Mouse (Mus musculus): ENCODE measurements at regions not wholly inside any gene's neighbourhood (a gene's known extent, or its start where the extent isn't known, plus 50 kb on each side); places are given as distances from the start of the nearest gene placed in this dataset.

- Histone ChIP-seq H3K4me1 (no peaks in the 10 kb centered on the region), H3K4me2 (replicated peaks) (no peak overlapping the region), H3K9ac (no peak overlapping the region), H3K9me3 (replicated peaks) (no peaks in the 10 kb centered on the region), H3K27me3 (no peaks in the 10 kb centered on the region), H3K36me3 (no peaks in the 10 kb centered on the region), H3K27ac (replicated peaks) (no peak overlapping the region), H3K4me3 (replicated peaks) (no peak overlapping the region)
- no peak for ATAC-seq (ENCODE audit: insufficient number of reproducible peaks, low FRiP score, low TSS enrichment, low read depth)
- WGBS = 62% methylated on average over 6 of the region's 6 CpGs
Observed at GRCm38 (mm10) chr13:115226824-115227223, 125.1 kb upstream of the Itga1 start.

- no peaks in the 10 kb centered on the region for H3K4me1 ChIP-seq
- no peak overlapping the region for H3K9ac ChIP-seq
- WGBS = 65% methylated on average over 2 of the region's 2 CpGs
- no peak overlapping the region for H3K4me2 ChIP-seq (replicated peaks)
- H3K36me3 ChIP-seq = no peaks in the 10 kb centered on the region
- no peak overlapping the region for H3K4me3 ChIP-seq (replicated peaks)
- ATAC-seq (ENCODE audit: insufficient number of reproducible peaks, low FRiP score, low TSS enrichment, low read depth) = no peak
- no peaks in the 10 kb centered on the region for H3K9me3 ChIP-seq (replicated peaks)
- H3K27me3 ChIP-seq = no peaks in the 10 kb centered on the region
- no peak overlapping the region for H3K27ac ChIP-seq (replicated peaks)
Observed at GRCm38 (mm10) chr13:115219701-115220100, 117.9 kb upstream of the Itga1 start.

GRCm38 (mm10) chr13:115211285-115211684 lies 109.5 kb upstream of the Itga1 start:
- no peaks in the 10 kb centered on the region for H3K36me3 ChIP-seq
- 68% methylated on average over 3 of the region's 3 CpGs for whole genome bisulfite sequencing
- no peak overlapping the region for H3K9ac ChIP-seq
- H3K4me2 ChIP-seq (replicated peaks) = no peak overlapping the region
- no peak overlapping the region for H3K27ac ChIP-seq (replicated peaks)
- H3K4me3 ChIP-seq (replicated peaks) = no peak overlapping the region
- no peaks in the 10 kb centered on the region for H3K27me3 ChIP-seq
- H3K9me3 ChIP-seq (replicated peaks) = no peaks in the 10 kb centered on the region
- no peak for ATAC-seq (ENCODE audit: insufficient number of reproducible peaks, low FRiP score, low TSS enrichment, low read depth)
- no peaks in the 10 kb centered on the region for H3K4me1 ChIP-seq

- H3K27ac ChIP-seq (replicated peaks) = no peak overlapping the region
- H3K4me1 ChIP-seq = no peaks in the 10 kb centered on the region
- H3K4me2 ChIP-seq (replicated peaks) = no peak overlapping the region
- H3K9ac ChIP-seq = no peak overlapping the region
- no peak overlapping the region for H3K4me3 ChIP-seq (replicated peaks)
- H3K9me3 ChIP-seq (replicated peaks) = no peaks in the 10 kb centered on the region
- WGBS = 73% methylated on average over 10 of the region's 10 CpGs
- ATAC-seq (ENCODE audit: insufficient number of reproducible peaks, low FRiP score, low TSS enrichment, low read depth) = no peak
- no peaks in the 10 kb centered on the region for H3K27me3 ChIP-seq
- H3K36me3 ChIP-seq = no peaks in the 10 kb centered on the region
Observed at GRCm38 (mm10) chr13:115210643-115211208, 109.0 kb upstream of the Itga1 start.

- Histone ChIP-seq H3K27me3 (no peaks in the 10 kb centered on the region), H3K4me2 (replicated peaks) (no peak overlapping the region), H3K4me3 (replicated peaks) (no peak overlapping the region), H3K9me3 (replicated peaks) (no peaks in the 10 kb centered on the region), H3K9ac (no peak overlapping the region), H3K36me3 (no peaks in the 10 kb centered on the region), H3K4me1 (no peaks in the 10 kb centered on the region), H3K27ac (replicated peaks) (no peak overlapping the region)
- 90% methylated on average over 3 of the region's 3 CpGs for WGBS
- no peak for ATAC-seq (ENCODE audit: insufficient number of reproducible peaks, low FRiP score, low TSS enrichment, low read depth)
Observed at GRCm38 (mm10) chr13:115209402-115210192, 107.8 kb upstream of the Itga1 start.

GRCm38 (mm10) chr13:115206723-115207122 lies 105.0 kb upstream of the Itga1 start:
- Histone ChIP-seq H3K36me3 (no peaks in the 10 kb centered on the region), H3K27me3 (no peaks in the 10 kb centered on the region), H3K9me3 (replicated peaks) (no peaks in the 10 kb centered on the region), H3K9ac (no peak overlapping the region), H3K4me2 (replicated peaks) (no peak overlapping the region), H3K4me1 (no peaks in the 10 kb centered on the region), H3K27ac (replicated peaks) (no peak overlapping the region), H3K4me3 (replicated peaks) (no peak overlapping the region)
- 65% methylated on average over 7 of the region's 7 CpGs for WGBS
- ATAC-seq (ENCODE audit: insufficient number of reproducible peaks, low FRiP score, low TSS enrichment, low read depth) = no peak

GRCm38 (mm10) chr13:115199166-115199565 lies 97.4 kb upstream of the Itga1 start:
- no peak overlapping the region for H3K9ac ChIP-seq
- H3K4me3 ChIP-seq (replicated peaks) = no peak overlapping the region
- no peaks in the 10 kb centered on the region for H3K36me3 ChIP-seq
- H3K9me3 ChIP-seq (replicated peaks) = no peaks in the 10 kb centered on the region
- no peak overlapping the region for H3K4me2 ChIP-seq (replicated peaks)
- 33% methylated on average over 3 of the region's 3 CpGs for WGBS
- no peaks in the 10 kb centered on the region for H3K4me1 ChIP-seq
- ATAC-seq (ENCODE audit: insufficient number of reproducible peaks, low FRiP score, low TSS enrichment, low read depth) = no peak
- H3K27ac ChIP-seq (replicated peaks) = no peak overlapping the region
- no peaks in the 10 kb centered on the region for H3K27me3 ChIP-seq

GRCm38 (mm10) chr13:115188066-115188465 lies 86.3 kb upstream of the Itga1 start:
- no peaks in the 10 kb centered on the region for H3K27me3 ChIP-seq
- H3K4me2 ChIP-seq (replicated peaks) = no peak overlapping the region
- 52% methylated on average over 2 of the region's 2 CpGs for WGBS
- H3K9me3 ChIP-seq (replicated peaks) = no peaks in the 10 kb centered on the region
- H3K9ac ChIP-seq = no peak overlapping the region
- no peak overlapping the region for H3K27ac ChIP-seq (replicated peaks)
- no peaks in the 10 kb centered on the region for H3K36me3 ChIP-seq
- ATAC-seq (ENCODE audit: insufficient number of reproducible peaks, low FRiP score, low TSS enrichment, low read depth) = no peak
- no peaks in the 10 kb centered on the region for H3K4me1 ChIP-seq
- no peak overlapping the region for H3K4me3 ChIP-seq (replicated peaks)

- WGBS = 93% methylated on average over 3 of the region's 3 CpGs
- Histone ChIP-seq H3K9me3 (replicated peaks) (no peaks in the 10 kb centered on the region), H3K27ac (replicated peaks) (no peak overlapping the region), H3K27me3 (no peaks in the 10 kb centered on the region), H3K36me3 (no peaks in the 10 kb centered on the region), H3K9ac (no peak overlapping the region), H3K4me3 (replicated peaks) (no peak overlapping the region), H3K4me1 (no peaks in the 10 kb centered on the region), H3K4me2 (replicated peaks) (no peak overlapping the region)
- no peak for ATAC-seq (ENCODE audit: insufficient number of reproducible peaks, low FRiP score, low TSS enrichment, low read depth)
Observed at GRCm38 (mm10) chr13:115187356-115187755, 85.6 kb upstream of the Itga1 start.

- Histone ChIP-seq H3K9me3 (replicated peaks) (no peaks in the 10 kb centered on the region), H3K27ac (replicated peaks) (no peak overlapping the region), H3K27me3 (no peaks in the 10 kb centered on the region), H3K36me3 (no peaks in the 10 kb centered on the region), H3K4me1 (no peaks in the 10 kb centered on the region), H3K9ac (no peak overlapping the region), H3K4me3 (replicated peaks) (no peak overlapping the region), H3K4me2 (replicated peaks) (no peak overlapping the region)
- no peak for ATAC-seq (ENCODE audit: insufficient number of reproducible peaks, low FRiP score, low TSS enrichment, low read depth)
- 84% methylated on average over 6 of the region's 6 CpGs for WGBS
Observed at GRCm38 (mm10) chr13:115182211-115182870, 80.6 kb upstream of the Itga1 start.

- Histone ChIP-seq H3K4me3 (replicated peaks) (no peak overlapping the region), H3K27ac (replicated peaks) (no peak overlapping the region), H3K4me2 (replicated peaks) (no peak overlapping the region), H3K9me3 (replicated peaks) (no peaks in the 10 kb centered on the region), H3K9ac (no peak overlapping the region), H3K36me3 (no peaks in the 10 kb centered on the region), H3K27me3 (no peaks in the 10 kb centered on the region), H3K4me1 (no peaks in the 10 kb centered on the region)
- 69% methylated on average over 7 of the region's 7 CpGs for WGBS
- no peak for ATAC-seq (ENCODE audit: insufficient number of reproducible peaks, low FRiP score, low TSS enrichment, low read depth)
Observed at GRCm38 (mm10) chr13:115178175-115178917, 76.6 kb upstream of the Itga1 start.
